Mouse (Mus musculus): ENCODE results near the gene Fgl2.
A peak's percentile ranks its signal among the peaks of the same experiment; 100 is the strongest.
"Not testable (repeated sequence)": the region's sequence is repeated elsewhere in the genome, so short reads cannot be mapped to it uniquely, and the experiment has no call there.

The Fgl2 gene

DNA sequence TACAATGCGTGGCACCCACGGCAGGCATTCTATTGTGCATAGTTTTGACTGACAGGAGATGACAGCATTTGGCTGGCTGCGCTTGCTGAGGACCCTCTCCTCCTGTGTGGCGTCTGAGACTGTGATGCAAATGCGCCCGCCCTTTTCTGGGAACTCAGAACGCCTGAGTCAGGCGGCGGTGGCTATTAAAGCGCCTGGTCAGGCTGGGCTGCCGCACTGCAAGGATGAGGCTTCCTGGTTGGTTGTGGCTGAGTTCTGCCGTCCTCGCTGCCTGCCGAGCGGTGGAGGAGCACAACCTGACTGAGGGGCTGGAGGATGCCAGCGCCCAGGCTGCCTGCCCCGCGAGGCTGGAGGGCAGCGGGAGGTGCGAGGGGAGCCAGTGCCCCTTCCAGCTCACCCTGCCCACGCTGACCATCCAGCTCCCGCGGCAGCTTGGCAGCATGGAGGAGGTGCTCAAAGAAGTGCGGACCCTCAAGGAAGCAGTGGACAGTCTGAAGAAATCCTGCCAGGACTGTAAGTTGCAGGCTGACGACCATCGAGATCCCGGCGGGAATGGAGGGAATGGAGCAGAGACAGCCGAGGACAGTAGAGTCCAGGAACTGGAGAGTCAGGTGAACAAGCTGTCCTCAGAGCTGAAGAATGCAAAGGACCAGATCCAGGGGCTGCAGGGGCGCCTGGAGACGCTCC is at the start of gene Fgl2:
Gene Fgl2, plus strand, starts transcription at position 150 of the 687 bp plus-strand sequence.
- peak; percentile 89 for DNase-seq

- peak; percentile 63 for DNase-seq
Observed at GRCm38 (mm10) chr5:21326494-21326893, 45.9 kb upstream of the Fgl2 start.

GRCm38 (mm10) chr5:21328560-21328959 is 43.9 kb upstream of the Fgl2 start:
- no peak for DNase-seq

DNA sequence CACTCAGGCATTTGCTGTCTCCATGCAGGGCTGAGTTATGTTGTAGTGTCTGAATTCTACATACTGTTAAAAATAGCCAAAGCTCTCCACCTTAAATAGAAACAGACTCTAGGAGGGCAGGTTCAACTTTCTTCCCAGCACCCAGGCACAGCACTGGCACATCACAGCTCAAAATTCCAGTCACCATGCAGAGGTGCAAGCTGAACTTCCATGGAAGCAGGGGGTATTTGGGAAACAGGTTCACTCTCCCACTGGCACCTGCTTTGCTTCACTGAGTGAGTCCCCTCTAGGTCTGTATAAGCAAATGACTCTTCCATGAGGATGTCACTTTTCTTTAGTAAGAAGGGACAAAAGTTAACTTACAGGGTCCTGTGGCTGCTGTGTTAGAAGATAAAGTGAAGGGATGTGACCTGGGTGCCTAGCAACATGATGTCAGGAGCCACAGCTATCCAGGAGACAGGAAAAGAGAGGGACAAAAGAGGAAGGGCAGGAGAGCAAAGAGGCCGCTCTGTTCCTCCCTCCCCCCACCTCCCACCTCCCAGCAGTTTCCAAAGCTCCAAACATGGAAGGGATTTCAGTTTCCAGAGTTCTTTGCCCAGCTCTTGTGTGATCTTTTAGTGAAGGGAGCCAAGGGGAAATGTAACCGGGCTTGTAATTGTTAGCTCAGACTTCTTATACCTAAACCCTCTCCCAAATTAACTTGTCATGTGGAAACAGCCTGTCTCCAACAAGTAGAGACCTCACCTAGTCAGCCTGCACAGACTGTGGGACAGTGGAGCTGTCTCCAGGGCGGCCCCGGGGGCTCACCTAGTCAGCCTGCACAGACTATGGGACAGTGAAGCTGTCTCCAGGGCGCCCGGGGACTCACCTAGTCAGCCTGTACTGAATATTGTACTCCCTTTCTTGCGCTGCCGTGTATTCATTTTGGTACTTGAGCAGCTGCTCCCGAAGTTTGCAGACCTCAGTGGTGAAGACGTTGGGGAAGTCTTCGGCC is 42.5 kb upstream of the Fgl2 start:
- DNase-seq, result peak; percentile 6

GRCm38 (mm10) chr5:21331656-21332055 is 40.8 kb upstream of the Fgl2 start:
- no peak for DNase-seq

DNA sequence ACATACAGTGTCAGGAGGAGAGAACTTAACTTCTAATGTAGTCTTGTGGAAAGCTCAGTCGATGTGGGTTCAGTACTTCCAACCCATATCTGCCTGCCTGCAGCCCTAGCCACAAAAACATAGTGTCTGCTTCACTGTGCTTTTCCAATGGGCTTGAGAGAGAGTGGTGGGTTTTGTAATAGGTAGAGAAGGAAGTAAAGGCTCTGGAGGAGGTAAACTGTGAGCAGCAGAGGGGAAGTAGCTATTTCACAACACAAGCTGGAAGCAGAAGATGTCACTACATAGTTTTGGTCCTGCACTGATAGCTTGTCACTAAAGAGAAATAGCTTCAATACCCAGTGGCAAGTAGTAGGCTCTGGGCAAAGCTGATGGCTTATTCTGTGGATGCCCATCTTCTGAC is 40.3 kb upstream of the Fgl2 start:
- no peak for DNase-seq

DNA sequence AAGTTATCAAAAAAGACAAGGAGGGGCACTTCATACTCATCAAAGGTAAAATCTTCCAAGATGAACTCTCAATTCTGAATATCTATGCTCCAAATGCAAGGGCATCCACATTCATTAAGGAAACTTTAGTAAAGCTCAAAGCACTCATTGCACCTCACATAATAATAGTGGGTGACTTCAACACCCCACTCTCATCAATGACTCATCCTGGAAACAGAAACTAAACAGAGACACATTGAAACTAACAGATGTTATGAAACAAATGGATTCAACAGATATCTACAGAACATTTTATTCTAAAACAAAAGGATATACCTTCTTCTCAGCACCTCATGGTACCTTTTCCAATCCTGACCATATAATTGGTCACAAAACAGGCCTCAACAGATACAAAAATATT is 30.2 kb upstream of the Fgl2 start:
- not testable (repeated sequence) for DNase-seq

DNA sequence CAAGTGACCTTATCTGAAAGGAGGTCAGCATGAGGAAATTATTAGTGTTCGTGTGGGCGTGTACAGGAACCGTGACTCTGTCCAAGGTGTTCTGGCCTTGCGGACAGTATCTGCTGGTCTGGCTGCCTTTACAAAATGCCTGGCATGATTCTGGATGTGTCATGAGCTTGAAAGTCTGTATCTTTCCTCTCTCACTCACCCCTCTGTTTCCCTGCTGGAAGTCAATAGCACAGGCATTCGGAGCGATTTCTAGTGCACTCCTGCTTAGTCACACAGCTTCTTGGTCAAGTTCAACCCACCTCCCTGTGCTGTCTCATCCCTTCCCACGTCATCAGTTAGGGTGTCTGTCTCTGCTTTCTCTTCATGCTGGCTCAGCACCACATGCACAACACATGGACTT is 24.1 kb upstream of the Fgl2 start:
- DNase-seq, result no peak

DNA sequence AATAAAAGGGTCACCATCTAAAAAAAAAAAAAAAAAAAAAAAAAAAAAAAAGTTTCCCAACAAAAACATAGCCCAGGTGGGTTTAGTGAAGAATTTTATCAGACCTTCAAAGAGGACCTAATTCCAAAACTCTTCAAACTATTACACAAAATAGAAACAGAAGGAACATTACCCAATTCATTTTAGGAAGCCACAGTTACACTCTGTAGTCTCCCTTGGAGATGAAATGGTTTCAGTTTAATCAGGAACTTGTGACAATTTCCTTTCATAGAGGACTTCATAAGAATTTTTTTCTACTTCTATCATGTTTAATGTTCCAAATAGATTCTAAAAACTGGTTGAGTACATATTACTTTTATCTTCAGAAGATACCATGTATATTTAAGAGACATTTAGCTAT is 20.8 kb upstream of the Fgl2 start:
- DNase-seq, result no peak

GRCm38 (mm10) chr5:21358648-21359047 is 13.8 kb upstream of the Fgl2 start:
- no peak for DNase-seq

DNA sequence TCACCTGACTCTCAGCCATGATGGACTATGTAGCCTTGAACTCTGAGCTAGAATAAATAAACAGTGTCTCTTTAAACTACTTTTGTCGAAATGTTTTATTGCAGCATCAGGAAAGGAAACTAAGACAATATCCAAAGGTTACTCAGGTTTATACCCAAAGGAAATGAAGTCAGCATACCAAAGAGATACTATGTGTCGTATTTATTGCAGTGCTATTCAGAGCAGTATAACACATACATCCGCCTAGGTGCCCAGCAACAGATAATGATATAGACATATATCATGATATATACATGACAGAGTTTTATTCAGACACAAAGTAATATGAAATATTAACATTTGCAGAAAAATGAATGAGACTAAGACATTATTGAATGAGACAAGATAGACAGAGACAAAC is 9.1 kb upstream of the Fgl2 start:
- no peak for DNase-seq

DNA sequence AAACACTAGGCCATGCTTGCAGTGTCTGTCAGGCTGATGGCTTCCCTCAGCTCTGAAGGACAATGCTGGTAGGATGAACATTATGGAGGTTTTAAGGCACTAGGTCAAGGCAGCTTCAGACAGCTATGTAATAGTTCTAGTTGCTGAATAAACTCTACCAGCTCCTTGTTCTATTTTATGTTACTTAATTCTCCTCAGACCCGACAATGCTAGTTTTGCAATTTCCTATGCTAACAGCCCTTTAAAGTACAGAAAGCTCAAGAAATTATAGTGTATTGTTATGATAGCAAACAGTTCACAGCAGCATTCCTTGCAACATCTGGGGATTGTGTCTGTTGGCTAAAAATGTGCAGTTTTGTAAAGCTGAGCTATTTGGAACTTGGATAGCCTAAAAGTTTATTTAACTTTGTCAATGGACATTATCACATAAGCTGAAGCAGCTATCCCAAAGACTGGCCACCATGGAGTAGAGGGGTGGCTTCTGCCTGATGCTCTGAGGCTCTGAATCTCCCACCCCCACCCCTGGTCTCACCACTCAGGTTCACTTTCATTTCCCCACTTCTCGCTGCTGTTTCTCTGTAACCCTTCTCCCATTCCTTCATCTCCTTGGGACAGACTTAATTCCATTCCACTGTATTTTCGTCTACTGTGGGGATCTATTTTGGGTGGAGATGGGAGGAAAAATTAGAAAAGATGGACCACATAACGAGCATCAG is 5.9 kb upstream of the Fgl2 start:
- DNase-seq, result no peak

DNA sequence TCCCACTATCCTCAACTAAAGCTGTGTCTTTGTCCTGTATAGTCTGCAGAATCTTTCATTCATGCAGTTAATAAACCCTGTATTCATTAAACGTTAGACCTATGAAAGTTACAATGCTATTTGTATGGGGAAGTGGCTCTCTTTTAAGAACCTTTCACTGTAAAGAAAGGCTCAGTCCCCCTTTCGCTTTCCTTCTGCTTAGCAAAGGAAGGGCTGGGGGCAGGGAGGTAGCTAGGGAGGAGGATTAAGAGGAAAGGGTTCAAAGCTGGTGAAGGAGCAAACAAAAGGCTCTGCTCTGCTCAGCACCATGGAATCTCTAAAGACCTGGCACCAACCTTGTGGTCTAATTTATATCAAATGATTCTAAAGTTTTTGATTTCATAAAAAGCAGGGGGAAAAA is 4.9 kb upstream of the Fgl2 start:
- no peak for DNase-seq

DNA sequence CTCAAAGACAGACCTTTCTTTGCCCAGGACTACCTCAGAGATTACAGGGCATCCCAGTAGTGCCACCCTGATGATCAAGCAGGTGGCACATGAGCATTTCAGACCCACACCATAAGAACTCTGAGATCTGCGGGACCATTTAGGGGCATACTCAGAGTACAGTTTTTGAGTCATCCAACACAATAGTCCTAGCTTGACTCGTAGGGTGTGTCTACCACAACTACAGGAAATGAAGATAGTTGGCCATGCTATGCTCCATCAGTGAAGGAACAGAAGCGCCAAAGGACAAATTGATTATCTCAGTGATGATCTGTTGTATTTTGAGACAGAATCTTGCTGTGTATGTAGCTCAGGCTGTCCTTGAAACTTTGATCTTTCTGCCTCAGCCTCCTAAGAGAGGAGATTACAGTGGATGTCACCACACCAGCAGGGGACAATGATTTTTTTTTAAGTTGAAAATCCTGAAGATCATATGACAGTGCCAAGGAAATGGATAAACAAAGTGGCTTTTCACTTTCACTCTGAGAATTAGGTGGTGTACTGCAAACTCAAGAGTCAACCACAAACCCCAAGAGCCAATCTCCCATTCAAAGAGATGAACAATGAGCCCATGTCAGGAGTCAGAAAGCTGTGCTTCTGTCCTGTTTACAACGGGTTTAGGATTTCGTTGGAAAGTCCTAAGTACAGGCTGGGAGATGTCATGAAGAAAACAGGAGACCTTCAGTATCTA is 2.1 kb upstream of the Fgl2 start:
- no peak for DNase-seq

DNA sequence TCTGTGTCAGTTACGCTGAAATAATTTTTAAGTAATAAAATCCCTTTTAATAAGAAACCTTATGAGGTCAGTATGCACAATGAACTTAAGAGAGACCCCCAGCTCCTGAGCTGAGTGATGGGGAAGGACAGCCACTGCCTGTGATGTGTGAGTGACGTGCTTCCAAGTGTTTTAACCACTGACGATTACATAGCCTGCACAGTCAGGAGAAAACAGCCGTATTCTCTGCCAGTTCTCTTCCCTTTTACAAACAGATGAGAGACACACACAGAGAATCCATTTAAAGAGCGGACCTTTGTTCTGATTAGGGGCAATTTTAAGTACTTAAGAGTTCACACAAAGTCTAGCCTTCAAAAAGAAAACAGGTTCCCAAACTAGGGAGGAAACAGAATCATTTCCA is 522 bp upstream of the Fgl2 start:
- no peak for DNase-seq

DNA sequence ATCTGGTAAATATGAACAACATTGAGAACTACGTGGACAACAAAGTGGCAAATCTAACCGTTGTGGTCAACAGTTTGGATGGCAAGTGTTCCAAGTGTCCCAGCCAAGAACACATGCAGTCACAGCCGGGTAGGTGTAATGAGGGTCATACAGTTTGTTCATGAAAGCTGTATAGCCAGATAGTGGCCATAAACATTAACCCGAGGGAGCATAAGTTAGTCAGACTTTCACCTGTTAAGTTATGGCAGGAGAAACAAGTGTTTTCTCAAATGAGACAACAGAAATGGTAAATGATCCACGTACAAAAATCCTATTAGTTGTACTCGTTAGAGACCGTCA is 707 bp downstream of the Fgl2 start:
- DNase-seq, result no peak

DNA sequence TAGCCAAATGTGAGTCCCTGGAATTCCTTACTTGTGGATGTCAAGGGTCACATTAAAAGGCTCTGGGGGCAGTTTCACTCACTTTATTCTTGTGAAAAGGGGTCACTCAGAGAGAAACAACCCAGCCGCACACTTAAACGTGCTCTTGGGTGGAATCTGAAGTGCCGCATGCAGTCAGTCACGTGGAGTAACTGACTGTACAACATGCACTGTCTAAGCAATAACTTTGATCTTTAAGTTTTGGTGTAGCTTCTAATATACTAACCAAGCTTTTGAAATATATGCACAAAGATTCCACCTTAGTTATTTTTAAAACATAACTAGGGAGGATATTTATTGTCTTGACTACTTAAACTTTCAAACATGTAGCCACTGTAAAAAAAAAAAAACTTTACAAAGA is 4.5 kb downstream of the Fgl2 start:
- DNase-seq, result no peak

GRCm38 (mm10) chr5:21378397-21378796 is 6.0 kb downstream of the Fgl2 start:
- DNase-seq, result no peak

DNA sequence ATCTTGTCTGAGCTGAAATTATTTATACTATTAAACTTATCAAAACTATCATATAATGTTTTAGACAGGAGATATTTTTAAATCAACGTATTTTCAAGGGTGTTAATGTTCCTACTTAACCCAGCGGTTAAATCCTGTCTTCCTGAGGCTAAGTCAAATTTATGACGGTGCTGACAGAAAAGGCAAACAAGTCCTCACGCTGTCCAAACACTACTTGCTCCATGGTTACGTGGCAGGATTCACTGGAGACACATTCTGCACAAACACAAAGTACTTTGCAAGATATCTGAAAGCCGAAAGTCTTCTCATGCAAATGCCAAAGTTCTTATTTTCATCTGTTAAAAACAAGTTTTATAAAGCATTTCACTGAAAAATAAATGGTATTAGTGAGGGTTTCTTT is 9.5 kb downstream of the Fgl2 start:
- no peak for DNase-seq

DNA sequence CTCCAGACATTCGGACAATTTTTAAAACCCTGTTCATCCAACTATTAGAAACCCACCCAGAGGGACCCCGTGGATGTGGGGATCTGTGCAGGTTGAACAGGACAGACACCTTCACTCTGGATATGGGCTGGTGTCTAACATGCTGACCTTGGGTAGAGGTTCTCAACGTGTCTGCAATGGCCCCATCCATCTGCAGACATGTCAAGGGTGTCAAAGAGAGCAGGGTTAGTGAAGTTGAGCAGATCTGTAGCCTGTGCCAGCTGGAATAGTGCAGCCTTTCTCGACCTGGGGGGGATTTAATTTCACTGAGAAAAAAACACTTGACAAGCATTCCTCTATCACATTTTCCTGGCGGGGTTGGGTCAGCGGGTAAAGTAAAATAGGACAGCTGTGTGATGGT is 10.2 kb downstream of the Fgl2 start:
- no peak for DNase-seq

GRCm38 (mm10) chr5:21383392-21384251 is 11.2 kb downstream of the Fgl2 start:
- DNase-seq, result no peak

Data from retina, postnatal 1 day (tissue).